Mouse (Mus musculus): ENCODE results near the gene Tent2. TPM values are rescaled to one million over a fixed set of nuclear protein-coding genes. Genes with fewer than 3 reads are reported as not detected.

Tent2 gene
- polyA plus RNA-seq, 1 experiment from 2014 or later, result 71.0 TPM

- no peaks in the 10 kb centered on the region for H3K36me3 ChIP-seq (ENCODE audit: control insufficient read depth, insufficient read depth, low read length)
- no peaks in the 10 kb centered on the region for H3K9me3 ChIP-seq (ENCODE audit: control insufficient read depth, low read length)
- no peaks in the 10 kb centered on the region for H3K27me3 ChIP-seq (ENCODE audit: control insufficient read depth, insufficient read depth, low read length)
- DNase-seq (ENCODE audit: low spot score) (no peak), ATAC-seq (replicated peaks; ENCODE audit: low FRiP score) (no peak)
- H3K4me2 ChIP-seq (ENCODE audit: low read depth, low read length, severe bottlenecking), result no peak overlapping the region
- H3K27ac ChIP-seq (ENCODE audit: low read depth, low read length), result no peak overlapping the region
- WGBS, result 82% methylated on average over 2 of the region's 2 CpGs
- no peaks in the 10 kb centered on the region for H3K4me1 ChIP-seq (replicated peaks; ENCODE audit: control insufficient read depth, insufficient read depth, low read length)
- H3K9ac ChIP-seq (ENCODE audit: low read length), result no peak overlapping the region
- H3K4me3 ChIP-seq (ENCODE audit: low read depth, low read length), result no peak overlapping the region
Measured at GRCm38 (mm10) chr13:93135501-93135900, 56.7 kb downstream of the Tent2 start.

GRCm38 (mm10) chr13:93130674-93131073, 61.5 kb downstream of the Tent2 start:
- no peak overlapping the region for H3K27ac ChIP-seq (ENCODE audit: low read depth, low read length)
- H3K4me3 ChIP-seq (ENCODE audit: low read depth, low read length), result no peak overlapping the region
- DNase-seq (ENCODE audit: low spot score) (no peak), ATAC-seq (replicated peaks; ENCODE audit: low FRiP score) (no peak)
- H3K9ac ChIP-seq (ENCODE audit: low read length), result no peak overlapping the region
- H3K4me1 ChIP-seq (replicated peaks; ENCODE audit: control insufficient read depth, insufficient read depth, low read length), result no peaks in the 10 kb centered on the region
- no peaks in the 10 kb centered on the region for H3K27me3 ChIP-seq (ENCODE audit: control insufficient read depth, insufficient read depth, low read length)
- H3K36me3 ChIP-seq (ENCODE audit: control insufficient read depth, insufficient read depth, low read length), result no peaks in the 10 kb centered on the region
- 92% methylated on average over 3 of the region's 3 CpGs for WGBS
- no peak overlapping the region for H3K4me2 ChIP-seq (ENCODE audit: low read depth, low read length, severe bottlenecking)
- no peaks in the 10 kb centered on the region for H3K9me3 ChIP-seq (ENCODE audit: control insufficient read depth, low read length)

- Histone ChIP-seq H3K4me3 (ENCODE audit: low read depth, low read length) (no peak overlapping the region), H3K36me3 (ENCODE audit: control insufficient read depth, insufficient read depth, low read length) (no peaks in the 10 kb centered on the region), H3K27ac (ENCODE audit: low read depth, low read length) (no peak overlapping the region), H3K9ac (ENCODE audit: low read length) (no peak overlapping the region), H3K4me1 (replicated peaks; ENCODE audit: control insufficient read depth, insufficient read depth, low read length) (no peaks in the 10 kb centered on the region), H3K4me2 (ENCODE audit: low read depth, low read length, severe bottlenecking) (no peak overlapping the region), H3K9me3 (ENCODE audit: control insufficient read depth, low read length) (no peaks in the 10 kb centered on the region), H3K27me3 (ENCODE audit: control insufficient read depth, insufficient read depth, low read length) (no peaks in the 10 kb centered on the region)
- ATAC-seq (replicated peaks; ENCODE audit: low FRiP score) (no peak), DNase-seq (ENCODE audit: low spot score) (no peak)
- WGBS, result 60% methylated on average over 5 of the region's 5 CpGs
Measured at GRCm38 (mm10) chr13:93128961-93129360, 63.2 kb downstream of the Tent2 start.

- no peaks in the 10 kb centered on the region for H3K27me3 ChIP-seq (ENCODE audit: control insufficient read depth, insufficient read depth, low read length)
- H3K4me2 ChIP-seq (ENCODE audit: low read depth, low read length, severe bottlenecking), result no peak overlapping the region
- ATAC-seq (replicated peaks; ENCODE audit: low FRiP score), result no peak
- no peaks in the 10 kb centered on the region for H3K9me3 ChIP-seq (ENCODE audit: control insufficient read depth, low read length)
- H3K9ac ChIP-seq (ENCODE audit: low read length), result no peak overlapping the region
- 87% methylated on average over 8 of the region's 8 CpGs for WGBS
- H3K4me3 ChIP-seq (ENCODE audit: low read depth, low read length), result no peak overlapping the region
- no peak for DNase-seq (ENCODE audit: low spot score)
- no peaks in the 10 kb centered on the region for H3K36me3 ChIP-seq (ENCODE audit: control insufficient read depth, insufficient read depth, low read length)
- H3K4me1 ChIP-seq (replicated peaks; ENCODE audit: control insufficient read depth, insufficient read depth, low read length), result no peaks in the 10 kb centered on the region
- no peak overlapping the region for H3K27ac ChIP-seq (ENCODE audit: low read depth, low read length)
Measured at GRCm38 (mm10) chr13:93128111-93128860, 63.9 kb downstream of the Tent2 start.

- Histone ChIP-seq H3K4me2 (ENCODE audit: low read depth, low read length, severe bottlenecking) (no peak overlapping the region), H3K4me3 (ENCODE audit: low read depth, low read length) (no peak overlapping the region), H3K9ac (ENCODE audit: low read length) (no peak overlapping the region), H3K4me1 (replicated peaks; ENCODE audit: control insufficient read depth, insufficient read depth, low read length) (no peaks in the 10 kb centered on the region), H3K27me3 (ENCODE audit: control insufficient read depth, insufficient read depth, low read length) (no peaks in the 10 kb centered on the region), H3K36me3 (ENCODE audit: control insufficient read depth, insufficient read depth, low read length) (no peaks in the 10 kb centered on the region), H3K27ac (ENCODE audit: low read depth, low read length) (no peak overlapping the region), H3K9me3 (ENCODE audit: control insufficient read depth, low read length) (no peaks in the 10 kb centered on the region)
- 90% methylated on average over 9 of the region's 9 CpGs for WGBS
- no peak for ATAC-seq (replicated peaks; ENCODE audit: low FRiP score)
- no peak for DNase-seq (ENCODE audit: low spot score)
Measured at GRCm38 (mm10) chr13:93122321-93122720, 69.9 kb downstream of the Tent2 start.

GRCm38 (mm10) chr13:93117241-93117640, 74.9 kb downstream of the Tent2 start:
- H3K4me3 ChIP-seq (ENCODE audit: low read depth, low read length), result no peak overlapping the region
- DNase-seq (ENCODE audit: low spot score), result no peak
- 77% methylated on average over 7 of the region's 7 CpGs for WGBS
- no peak for ATAC-seq (replicated peaks; ENCODE audit: low FRiP score)
- H3K9me3 ChIP-seq (ENCODE audit: control insufficient read depth, low read length), result no peaks in the 10 kb centered on the region
- H3K4me1 ChIP-seq (replicated peaks; ENCODE audit: control insufficient read depth, insufficient read depth, low read length), result no peaks in the 10 kb centered on the region
- no peak overlapping the region for H3K9ac ChIP-seq (ENCODE audit: low read length)
- H3K27ac ChIP-seq (ENCODE audit: low read depth, low read length), result no peak overlapping the region
- H3K4me2 ChIP-seq (ENCODE audit: low read depth, low read length, severe bottlenecking), result no peak overlapping the region
- no peaks in the 10 kb centered on the region for H3K27me3 ChIP-seq (ENCODE audit: control insufficient read depth, insufficient read depth, low read length)
- no peaks in the 10 kb centered on the region for H3K36me3 ChIP-seq (ENCODE audit: control insufficient read depth, insufficient read depth, low read length)

- Histone ChIP-seq H3K4me3 (ENCODE audit: low read depth, low read length) (no peak overlapping the region), H3K27me3 (ENCODE audit: control insufficient read depth, insufficient read depth, low read length) (no peaks in the 10 kb centered on the region), H3K27ac (ENCODE audit: low read depth, low read length) (no peak overlapping the region), H3K36me3 (ENCODE audit: control insufficient read depth, insufficient read depth, low read length) (no peaks in the 10 kb centered on the region), H3K4me1 (replicated peaks; ENCODE audit: control insufficient read depth, insufficient read depth, low read length) (no peaks in the 10 kb centered on the region), H3K9ac (ENCODE audit: low read length) (no peak overlapping the region), H3K4me2 (ENCODE audit: low read depth, low read length, severe bottlenecking) (no peak overlapping the region), H3K9me3 (ENCODE audit: control insufficient read depth, low read length) (no peaks in the 10 kb centered on the region)
- ATAC-seq (replicated peaks; ENCODE audit: low FRiP score), result no peak
- WGBS, result 60% methylated on average over 4 of the region's 4 CpGs
- DNase-seq (ENCODE audit: low spot score), result no peak
Measured at GRCm38 (mm10) chr13:93102340-93103090, 89.7 kb downstream of the Tent2 start.

- H3K9ac ChIP-seq (ENCODE audit: low read length), result no peak overlapping the region
- H3K27ac ChIP-seq (ENCODE audit: low read depth, low read length), result no peak overlapping the region
- H3K4me1 ChIP-seq (replicated peaks; ENCODE audit: control insufficient read depth, insufficient read depth, low read length), result no peaks in the 10 kb centered on the region
- no peaks in the 10 kb centered on the region for H3K36me3 ChIP-seq (ENCODE audit: control insufficient read depth, insufficient read depth, low read length)
- 88% methylated on average over 3 of the region's 3 CpGs for WGBS
- H3K4me3 ChIP-seq (ENCODE audit: low read depth, low read length), result no peak overlapping the region
- H3K27me3 ChIP-seq (ENCODE audit: control insufficient read depth, insufficient read depth, low read length), result no peaks in the 10 kb centered on the region
- no peak for DNase-seq (ENCODE audit: low spot score)
- no peaks in the 10 kb centered on the region for H3K9me3 ChIP-seq (ENCODE audit: control insufficient read depth, low read length)
- no peak for ATAC-seq (replicated peaks; ENCODE audit: low FRiP score)
- no peak overlapping the region for H3K4me2 ChIP-seq (ENCODE audit: low read depth, low read length, severe bottlenecking)
Measured at GRCm38 (mm10) chr13:93098596-93098995, 93.6 kb downstream of the Tent2 start.

Data from forebrain, embryonic 11.5 days (tissue).